Mouse (Mus musculus): ENCODE measurements around the gene Slc35d3.

GRCm38 (mm10) chr10:19804763-19805162, 46.5 kb downstream of the Slc35d3 start:
- TF ChIP-seq POLR2A (IDR thresholded peaks at IDR 0.05; ENCODE audit: control insufficient read depth, low read depth, low read length) (no peak), CTCF (IDR thresholded peaks at IDR 0.05; ENCODE audit: control insufficient read depth, insufficient read depth, insufficient replicate concordance, low read depth, low read length) (no peak)

Measured in testis, adult 2 months (tissue).